Mouse (Mus musculus): ENCODE measurements around the gene Lmo1.
"Not testable (repeated sequence)": the region's sequence is repeated elsewhere in the genome, so short reads cannot be mapped to it uniquely, and the experiment has no call there.

The Lmo1 gene

GRCm38 (mm10) chr7:109115488-109115887 is 59.5 kb downstream of the Lmo1 start:
- not testable (repeated sequence) for DNase-seq (ENCODE audit: low read depth, low spot score)

GRCm38 (mm10) chr7:109114950-109115349 is 60.1 kb downstream of the Lmo1 start:
- DNase-seq (ENCODE audit: low read depth, low spot score), result no peak

- no peak for DNase-seq (ENCODE audit: low read depth, low spot score)
Observed at GRCm38 (mm10) chr7:109111000-109111399, 64.0 kb downstream of the Lmo1 start.

- no peak for DNase-seq (ENCODE audit: low read depth, low spot score)
Observed at GRCm38 (mm10) chr7:109104894-109105293, 70.1 kb downstream of the Lmo1 start.

- DNase-seq (ENCODE audit: low read depth, low spot score), result no peak
Observed at GRCm38 (mm10) chr7:109101167-109101566, 73.8 kb downstream of the Lmo1 start.

GRCm38 (mm10) chr7:109098145-109099018 is 76.6 kb downstream of the Lmo1 start:
- peak; percentile 7 for DNase-seq (ENCODE audit: low read depth, low spot score)

GRCm38 (mm10) chr7:109097203-109097602 is 77.8 kb downstream of the Lmo1 start:
- no peak for DNase-seq (ENCODE audit: low read depth, low spot score)

GRCm38 (mm10) chr7:109096618-109097017 is 78.4 kb downstream of the Lmo1 start:
- DNase-seq (ENCODE audit: low read depth, low spot score), result no peak

- DNase-seq (ENCODE audit: low read depth, low spot score), result no peak
Observed at GRCm38 (mm10) chr7:109094294-109094693, 80.7 kb downstream of the Lmo1 start.

GRCm38 (mm10) chr7:109091316-109091715 is 83.7 kb downstream of the Lmo1 start:
- DNase-seq (ENCODE audit: low read depth, low spot score), result not testable (repeated sequence)
